Mouse (Mus musculus) gastrocnemius, postnatal 14 days (tissue): ENCODE data around the gene Hagh. TPM values are rescaled to one million over a fixed set of nuclear protein-coding genes. Genes with fewer than 3 reads are reported as not detected.

Source experiments
- DNase-seq: peaks from one replicate; pipeline ENCODE4 v3.0.0; 2021; ENCODE audit warnings: mixed read lengths
- intact Hi-C: fragments of 180-260 bp; cut with DNase I; formaldehyde crosslinking; loops from one replicate; pipeline ENCODE4 v1.15.1; 2025; ENCODE audit warnings: low total_unique reads
- total RNA-seq, 2 experiments: library from RNA; stranded (reverse); gene quantifications; 2 replicates each; pipeline ENCODE4 v1.2.3; 2021

Gene Hagh
- total RNA-seq, 2 experiments from 2014 or later = 71.1 to 77.2 TPM

- DNase-seq = no peak
- intact Hi-C loops = no loop called here
Observed at GRCm38 (mm10) chr17:24896993-24897269, 57.0 kb downstream of the Hagh start.

GRCm38 (mm10) chr17:24897600-24897999 lies 57.7 kb downstream of the Hagh start:
- no peak for DNase-seq
- intact Hi-C loops = no loop called here

DNA sequence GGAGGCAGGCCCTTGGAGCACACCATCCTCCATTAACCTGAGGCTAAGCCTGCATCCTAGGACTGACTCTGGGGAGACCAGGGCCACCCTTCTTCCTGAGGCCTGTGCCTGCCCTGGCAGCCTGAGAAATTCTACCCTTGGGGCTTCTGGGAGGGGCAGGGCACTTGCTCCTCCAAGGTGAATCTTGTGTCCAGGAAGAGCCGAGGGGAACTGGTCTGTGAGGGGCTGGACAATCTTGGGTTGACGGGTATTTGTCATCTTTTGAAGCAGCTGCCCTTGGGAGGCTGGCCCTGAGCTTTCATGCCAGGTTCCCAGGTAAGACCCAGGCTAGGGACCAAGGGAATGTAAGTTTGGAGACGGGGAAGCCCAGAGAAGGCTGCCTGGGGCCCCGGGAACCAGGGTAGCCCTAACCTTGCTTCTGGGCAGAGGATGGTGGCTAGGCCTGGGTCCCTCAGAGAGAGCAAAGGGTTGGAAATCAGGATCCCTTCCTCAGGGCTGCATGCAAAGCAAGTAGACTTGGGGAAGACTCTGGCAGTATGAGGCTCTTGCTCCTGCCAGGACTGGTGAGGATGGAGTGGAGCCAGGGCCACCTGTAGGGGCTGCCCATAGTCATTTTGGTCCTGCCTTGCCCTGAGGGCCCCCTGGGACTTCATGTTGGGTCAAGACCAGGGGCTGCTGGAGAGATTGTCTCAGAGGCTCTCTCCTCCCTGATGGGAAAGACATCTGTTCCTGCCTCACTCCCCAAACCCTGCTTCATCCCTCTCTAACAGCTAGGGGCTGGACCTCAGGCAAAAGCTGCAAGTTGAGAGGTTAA lies 58.3 kb downstream of the Hagh start:
- no peak for DNase-seq
- intact Hi-C loops = no loop called here

DNA sequence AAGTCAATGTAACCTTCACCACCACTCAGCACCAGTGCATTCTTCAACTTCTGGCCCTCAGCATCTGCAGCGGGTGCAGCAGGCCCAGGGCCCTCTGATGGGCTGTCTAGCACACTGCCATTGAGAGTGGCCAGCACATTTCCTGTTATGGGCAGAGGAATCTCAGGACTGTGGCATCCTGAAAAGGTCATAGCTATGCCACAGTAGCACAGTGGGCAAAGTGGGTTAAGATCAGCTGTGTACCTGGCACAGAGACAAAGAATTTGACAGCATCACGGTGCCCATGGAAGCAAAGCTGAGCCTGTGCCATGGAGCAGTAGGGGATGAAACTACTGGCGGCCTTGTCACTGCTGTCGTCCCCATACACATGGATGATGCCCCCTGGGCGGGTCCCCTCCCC lies 59.2 kb downstream of the Hagh start:
- no peak for DNase-seq
- intact Hi-C loops = no loop called here

- intact Hi-C loops = no loop called here
- DNase-seq = no peak
Observed at GRCm38 (mm10) chr17:24900014-24900413, 60.1 kb downstream of the Hagh start.

- intact Hi-C loops = no loop called here
- no peak for DNase-seq
Observed at GRCm38 (mm10) chr17:24902124-24902523, 62.2 kb downstream of the Hagh start.

DNA sequence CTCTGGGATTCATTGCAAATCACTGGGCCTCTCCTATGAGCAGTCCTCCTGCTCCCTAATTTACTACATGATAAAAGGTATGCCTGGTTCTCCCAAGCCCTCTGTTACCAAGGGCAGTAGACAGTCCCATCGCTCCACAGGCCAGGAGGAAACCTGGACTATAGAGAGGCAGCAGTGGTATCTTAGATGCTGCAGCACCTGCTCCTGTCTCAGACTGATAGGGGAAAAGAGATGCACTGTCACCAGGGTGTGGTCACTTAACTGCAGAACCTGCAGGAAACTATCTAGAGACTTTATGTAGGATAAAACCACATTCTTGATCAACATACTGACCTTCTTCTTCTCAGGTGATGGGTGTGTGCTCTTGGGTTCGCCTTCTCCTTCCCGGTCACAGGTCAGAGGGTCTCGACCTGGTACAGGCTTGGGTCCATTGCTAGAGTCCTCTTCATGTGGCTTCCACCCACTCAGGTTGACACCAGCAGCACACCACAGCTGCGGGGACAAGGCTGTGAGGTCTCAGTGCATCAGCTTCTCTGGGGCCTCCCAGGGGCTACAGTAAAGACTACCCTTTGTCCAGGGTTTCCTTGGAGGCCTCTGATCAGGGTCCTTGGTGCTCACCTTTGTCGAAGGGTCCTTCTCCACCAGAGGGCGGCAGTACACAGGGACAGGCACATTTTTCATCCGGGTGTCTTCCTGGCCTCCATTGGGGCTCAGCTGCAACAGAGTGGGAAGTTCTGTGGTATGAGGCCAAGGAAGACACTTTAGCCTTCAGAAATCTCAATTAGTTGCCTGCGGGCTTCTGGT lies 62.9 kb downstream of the Hagh start:
- intact Hi-C loops = no loop called here

DNA sequence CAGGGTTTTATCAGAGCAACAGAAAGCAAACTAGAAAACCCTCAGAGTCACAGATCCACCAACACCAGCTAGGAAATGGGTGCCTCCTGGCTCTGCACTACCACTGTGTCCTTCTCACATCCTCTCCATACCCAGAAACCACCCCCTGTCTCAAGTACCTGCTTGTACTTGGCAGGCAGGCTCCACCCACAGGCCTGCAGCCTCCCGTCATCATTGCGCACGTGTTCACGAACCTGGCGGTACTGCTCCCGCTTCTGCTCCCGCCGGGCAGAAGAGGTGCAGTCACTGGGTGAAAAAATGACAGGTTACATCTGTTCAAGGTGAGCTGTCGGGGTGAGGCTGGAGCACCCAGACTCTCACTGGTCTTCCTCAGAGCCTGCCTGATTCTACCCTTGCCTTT lies 63.8 kb downstream of the Hagh start:
- no peak for DNase-seq
- intact Hi-C loops = no loop called here

More for the DNA sequence above, 62.9 kb downstream of the Hagh start:
- DNase-seq = no peak

DNA sequence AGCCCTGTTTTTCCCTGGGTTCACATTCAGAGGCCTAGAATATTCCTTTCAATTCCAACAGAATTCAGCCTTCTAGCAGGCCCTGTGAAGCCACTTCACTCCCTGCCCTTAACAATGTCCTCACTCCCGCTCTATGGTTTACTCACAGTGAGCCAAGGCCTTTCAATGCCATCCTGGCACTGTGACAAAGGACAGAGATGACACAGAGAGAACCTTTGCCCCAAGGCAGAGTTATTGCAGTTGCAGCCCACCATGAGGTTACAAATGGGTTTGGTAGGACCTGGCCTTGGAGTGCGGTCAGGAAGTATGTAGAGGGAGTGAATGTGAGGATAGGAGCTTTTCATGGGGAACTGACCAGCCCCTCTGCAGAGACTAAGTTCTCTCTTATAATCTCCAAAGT lies 67.6 kb downstream of the Hagh start:
- DNase-seq = no peak
- intact Hi-C loops = no loop called here

DNA sequence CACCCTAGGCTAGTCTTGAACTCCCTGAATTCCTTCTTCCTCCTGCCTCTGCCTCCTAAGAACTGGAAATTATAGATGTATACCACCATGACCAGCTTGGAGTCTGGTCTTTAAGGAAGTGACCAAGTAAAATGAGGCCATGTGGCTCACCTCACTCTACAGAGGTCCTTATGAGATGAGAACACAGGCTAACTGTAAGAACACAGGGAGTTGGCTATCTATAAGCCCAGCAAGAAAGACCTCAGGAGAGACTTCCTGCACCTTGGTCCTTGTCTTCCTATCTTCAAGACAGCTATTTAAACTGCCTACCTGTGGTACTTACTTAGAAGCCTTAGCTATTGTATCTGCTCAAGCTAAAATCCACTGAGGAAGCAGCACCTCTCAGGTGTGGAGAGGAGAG lies 74.0 kb downstream of the Hagh start:
- intact Hi-C loops = no loop called here
- no peak for DNase-seq

Other genes with a start within 250 kb of the Hagh start
- gene Tsc2, start 207.5 kb upstream of the Hagh start, total RNA-seq = 10 to 100 TPM; 50.6 to 53.0 TPM
- gene Nthl1, start 207.5 kb upstream of the Hagh start, total RNA-seq = 1 to 10 TPM; 2.2 to 3.6 TPM
- 10 to 100 TPM; 36.2 to 46.3 TPM for gene Slc9a3r2, start 189.8 kb upstream of the Hagh start, total RNA-seq
- not detected for gene Npw, start 181.7 kb upstream of the Hagh start, total RNA-seq
- 10 to 100 TPM; 13.9 to 16.3 TPM for gene Zfp598, start 170.5 kb upstream of the Hagh start, total RNA-seq
- not detected for gene Syngr3, start 150.2 kb upstream of the Hagh start, total RNA-seq
- gene Gfer, start 144.0 kb upstream of the Hagh start, total RNA-seq = 10 to 100 TPM; 23.0 to 25.0 TPM
- under 1 TPM; 0.44 to 0.94 TPM for gene Noxo1, start 143.9 kb upstream of the Hagh start, total RNA-seq
- gene Tbl3, start 132.5 kb upstream of the Hagh start, total RNA-seq = 10 to 100 TPM; 16.3 to 19.6 TPM
- not detected for gene Rnf151, start 122.1 kb upstream of the Hagh start, total RNA-seq
- gene Rps2, start 122.0 kb upstream of the Hagh start, total RNA-seq = 100 to 1,000 TPM; 643 to 719 TPM
- gene Ndufb10, start 115.7 kb upstream of the Hagh start, total RNA-seq = 100 to 1,000 TPM; 467 to 532 TPM
- 100 to 1,000 TPM; 781 to 864 TPM for gene Rpl3l, start 112.3 kb upstream of the Hagh start, total RNA-seq
- gene Msrb1, start 103.5 kb upstream of the Hagh start, total RNA-seq = 100 to 1,000 TPM; 143 to 165 TPM
- not detected for gene Hs3st6, start 87.2 kb upstream of the Hagh start, total RNA-seq
- not detected for gene Meiob, start 35.9 kb upstream of the Hagh start, total RNA-seq
- 10 to 100 TPM; 38.9 to 46.1 TPM for gene Fahd1, start 10.2 kb downstream of the Hagh start, total RNA-seq
- gene Igfals, start 25.9 kb downstream of the Hagh start, total RNA-seq = 1 to 10 TPM; 2.9 TPM
- gene Nubp2, start 46.2 kb downstream of the Hagh start, total RNA-seq = 10 to 100 TPM; 12.5 to 14.6 TPM
- 10 to 100 TPM; 24.4 to 29.2 TPM for gene Spsb3, start 46.5 kb downstream of the Hagh start, total RNA-seq
- gene Eme2, start 54.9 kb downstream of the Hagh start, total RNA-seq = 10 to 100 TPM; 13.9 to 14.5 TPM
- gene Mrps34, start 55.0 kb downstream of the Hagh start, total RNA-seq = 100 to 1,000 TPM; 118 to 120 TPM
- gene Nme3, start 56.4 kb downstream of the Hagh start, total RNA-seq = 1 to 10 TPM; 7.6 to 9.0 TPM
- gene Mapk8ip3, start 96.8 kb downstream of the Hagh start, total RNA-seq = 10 to 100 TPM; 16.3 to 19.2 TPM
- gene Jpt2, start 120.5 kb downstream of the Hagh start, total RNA-seq = 10 to 100 TPM in 1 of 2 experiments, 1 to 10 TPM in 1; 8.2 to 13.3 TPM
- 1 to 10 TPM; 7.1 to 7.3 TPM for gene Cramp1l, start 175.6 kb downstream of the Hagh start, total RNA-seq
- gene Ift140, start 175.9 kb downstream of the Hagh start, total RNA-seq = 1 to 10 TPM; 2.9 to 4.1 TPM
- 10 to 100 TPM; 13.9 to 16.3 TPM for gene Tmem204, start 243.4 kb downstream of the Hagh start, total RNA-seq